Mouse (Mus musculus): ENCODE data around the gene Nphp3. TPM values are rescaled to one million over a fixed set of nuclear protein-coding genes. Genes with fewer than 3 reads are reported as not detected.

Gene Nphp3
- 0.01 TPM in 1 of 2 replicates, not detected in the other for polyA plus RNA-seq (2012)

DNA sequence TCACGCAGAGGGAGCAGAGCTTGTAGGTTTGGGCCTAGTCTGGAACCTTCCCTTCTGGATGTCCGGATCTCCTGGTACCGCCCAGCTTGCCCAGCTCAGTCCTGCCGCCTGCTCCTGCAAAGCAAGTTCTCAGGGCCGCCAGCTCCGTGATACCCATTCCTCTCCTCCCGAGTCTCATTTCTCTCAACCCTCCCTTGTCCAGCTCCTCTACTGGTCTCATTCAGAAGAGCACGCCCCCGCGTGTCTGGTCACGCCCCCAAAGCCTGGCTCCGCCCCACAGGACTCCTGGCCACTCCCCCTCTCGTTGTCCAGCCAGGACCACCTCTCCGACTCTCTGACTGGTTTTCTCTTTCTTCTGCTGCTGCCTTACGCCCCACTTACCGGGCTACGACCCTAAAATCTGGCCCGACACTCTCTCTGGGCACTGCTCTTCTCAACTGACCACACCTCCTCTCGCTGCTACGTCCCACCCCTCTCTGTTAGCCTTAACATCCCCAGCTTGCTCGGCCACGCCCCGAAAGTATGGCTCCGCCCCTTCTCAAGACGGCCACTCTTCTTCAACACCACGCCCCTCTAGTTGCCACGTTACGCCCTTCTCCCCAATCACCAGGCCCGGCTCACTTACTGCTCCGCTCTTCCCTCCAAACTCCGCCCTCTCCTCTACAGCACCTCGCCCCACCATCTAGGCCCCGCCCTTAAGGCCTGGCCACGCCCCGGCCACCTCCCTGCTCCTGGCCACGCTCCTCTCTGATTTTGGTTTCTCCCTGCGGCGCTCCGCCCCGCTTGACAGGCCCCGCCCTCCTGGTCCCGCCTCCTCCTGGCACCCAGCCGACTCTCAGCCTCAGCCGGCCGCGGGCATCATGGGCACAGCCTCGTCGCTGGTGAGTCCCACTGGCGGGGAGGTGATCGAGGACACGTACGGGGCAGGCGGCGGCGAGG, at the start of gene Nphp3:
Gene Nphp3 (plus strand): TSS at position 624 of the 939 bp plus-strand sequence.
- peaks cover 23% of the 10 kb centered on the region for H3K27me3 ChIP-seq (ENCODE audit: control insufficient read depth)
- H3K36me3 ChIP-seq (ENCODE audit: control insufficient read depth) = no peaks in the 10 kb centered on the region
- peaks cover 15% of the 10 kb centered on the region for H3K4me1 ChIP-seq (ENCODE audit: control insufficient read depth)
- peak within 1 kb of the TSS; percentile 62 for H3K4me3 ChIP-seq (replicated peaks)
- H3K9me3 ChIP-seq (ENCODE audit: control insufficient read depth, low read length) = peaks cover 9% of the 10 kb centered on the region
- TF ChIP-seq GATA1 (IDR thresholded peaks at IDR 0.05; ENCODE audit: low read length) (no peak), TAL1 (IDR thresholded peaks at IDR 0.05; ENCODE audit: low read length) (no peak)

DNA sequence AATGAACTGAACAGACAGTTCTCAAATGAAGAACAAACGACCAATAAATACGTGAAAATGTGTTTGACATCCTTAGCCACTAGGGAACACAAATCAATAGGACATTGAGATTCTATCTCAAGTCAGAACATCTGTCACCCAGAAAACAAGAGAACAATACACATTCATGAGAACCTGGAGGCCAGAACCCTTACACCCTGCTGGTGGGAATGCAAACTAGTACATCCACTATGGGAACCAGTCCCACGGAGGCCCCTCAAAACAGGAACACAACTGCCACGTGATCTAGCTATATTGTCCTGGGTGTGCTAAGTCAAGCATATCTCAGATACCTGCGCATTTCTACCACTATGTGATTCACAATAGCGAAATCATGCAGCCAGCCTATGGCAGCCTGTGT, 43.6 kb upstream of the Nphp3 start:
- H3K36me3 ChIP-seq (ENCODE audit: control insufficient read depth) = no peaks in the 10 kb centered on the region
- peaks cover 3% of the 10 kb centered on the region; the same call in 1 of the 2 replicates for H3K9me3 ChIP-seq (ENCODE audit: control insufficient read depth, low read length)
- no peaks in the 10 kb centered on the region for H3K27me3 ChIP-seq (ENCODE audit: control insufficient read depth)
- TF ChIP-seq TAL1 (IDR thresholded peaks at IDR 0.05; ENCODE audit: low read length) = no peak
- TF ChIP-seq GATA1 (IDR thresholded peaks at IDR 0.05; ENCODE audit: low read length) = no peak
- no peak overlapping the region for H3K4me3 ChIP-seq (replicated peaks)
- H3K4me1 ChIP-seq (ENCODE audit: control insufficient read depth) = no peaks in the 10 kb centered on the region

DNA sequence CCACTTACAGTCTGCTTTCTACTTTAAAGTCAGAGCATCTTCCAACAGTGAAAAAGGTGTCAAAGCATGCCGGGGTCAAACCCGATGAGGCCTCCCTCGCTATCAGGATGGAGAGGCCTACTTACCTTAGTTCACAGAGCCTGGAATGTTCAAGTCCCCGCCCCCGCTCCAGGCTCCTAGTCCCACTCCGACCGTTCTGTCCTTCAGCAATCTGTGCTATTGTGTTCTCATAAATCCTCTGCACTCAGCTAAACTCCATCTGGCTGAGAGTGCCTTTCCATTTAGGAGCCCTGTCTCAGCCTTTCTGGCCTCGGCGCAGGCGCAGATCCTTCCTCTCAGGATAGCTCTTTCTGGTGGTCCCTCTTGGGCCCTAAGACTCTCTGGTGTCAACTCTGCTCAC, 42.4 kb upstream of the Nphp3 start:
- H3K36me3 ChIP-seq (ENCODE audit: control insufficient read depth) = no peaks in the 10 kb centered on the region
- no peaks in the 10 kb centered on the region for H3K27me3 ChIP-seq (ENCODE audit: control insufficient read depth)
- H3K4me1 ChIP-seq (ENCODE audit: control insufficient read depth) = no peaks in the 10 kb centered on the region
- peaks cover 3% of the 10 kb centered on the region; the same call in 1 of the 2 replicates for H3K9me3 ChIP-seq (ENCODE audit: control insufficient read depth, low read length)
- TF ChIP-seq GATA1 (IDR thresholded peaks at IDR 0.05; ENCODE audit: low read length) = no peak
- TF ChIP-seq TAL1 (IDR thresholded peaks at IDR 0.05; ENCODE audit: low read length) = no peak
- no peak overlapping the region for H3K4me3 ChIP-seq (replicated peaks)

DNA sequence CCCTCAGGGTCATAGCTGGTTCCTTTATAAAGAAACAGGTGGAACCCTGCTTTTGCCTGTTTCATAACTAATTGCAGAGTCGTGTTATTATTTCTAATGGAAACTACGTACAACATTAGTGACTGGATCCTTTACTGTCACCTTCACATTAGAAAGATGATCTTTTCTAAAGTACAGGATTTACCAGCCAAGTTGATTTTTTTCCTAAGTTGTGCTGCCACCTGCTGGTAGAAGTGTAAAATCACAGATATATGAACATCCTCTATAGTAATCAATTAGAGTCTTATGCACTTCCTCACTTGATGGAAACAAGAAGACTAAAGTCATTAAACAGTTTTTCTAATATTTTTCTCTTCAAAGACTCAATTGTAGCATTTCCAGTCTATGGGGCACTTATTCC, 5.8 kb upstream of the Nphp3 start:
- Histone ChIP-seq H3K27me3 (ENCODE audit: control insufficient read depth) (no peaks in the 10 kb centered on the region), H3K9me3 (ENCODE audit: control insufficient read depth, low read length) (no peaks in the 10 kb centered on the region), H3K4me3 (replicated peaks) (no peak overlapping the region), H3K4me1 (ENCODE audit: control insufficient read depth) (no peaks in the 10 kb centered on the region), H3K36me3 (ENCODE audit: control insufficient read depth) (no peaks in the 10 kb centered on the region)
- TF ChIP-seq GATA1 (IDR thresholded peaks at IDR 0.05; ENCODE audit: low read length) (no peak), TAL1 (IDR thresholded peaks at IDR 0.05; ENCODE audit: low read length) (no peak)

DNA sequence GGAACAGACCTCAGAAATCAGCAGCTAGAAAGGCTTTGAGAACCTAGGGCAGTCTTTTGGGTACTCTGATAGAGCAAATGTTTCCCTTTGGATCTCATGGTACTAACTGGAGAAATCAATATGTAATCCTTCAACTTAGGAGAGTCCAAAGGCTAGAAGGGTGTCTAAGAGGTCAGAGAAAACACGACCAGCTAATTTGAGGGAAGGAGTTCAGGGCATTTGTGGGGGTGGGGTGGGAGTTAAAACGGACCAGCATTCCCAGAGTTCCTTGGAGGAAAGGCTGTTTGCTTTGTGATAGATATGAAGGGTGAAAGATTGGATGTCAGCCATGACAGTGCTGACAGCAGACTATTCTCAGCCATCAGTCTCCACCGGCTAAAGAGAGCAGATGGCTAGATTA, 1.7 kb upstream of the Nphp3 start:
- peaks cover 23% of the 10 kb centered on the region for H3K27me3 ChIP-seq (ENCODE audit: control insufficient read depth)
- peaks cover 9% of the 10 kb centered on the region for H3K9me3 ChIP-seq (ENCODE audit: control insufficient read depth, low read length)
- no peaks in the 10 kb centered on the region for H3K36me3 ChIP-seq (ENCODE audit: control insufficient read depth)
- H3K4me3 ChIP-seq (replicated peaks) = no peak overlapping the region
- no peak for TF ChIP-seq TAL1 (IDR thresholded peaks at IDR 0.05; ENCODE audit: low read length)
- no peak for TF ChIP-seq GATA1 (IDR thresholded peaks at IDR 0.05; ENCODE audit: low read length)
- H3K4me1 ChIP-seq (ENCODE audit: control insufficient read depth) = peaks cover 15% of the 10 kb centered on the region

DNA sequence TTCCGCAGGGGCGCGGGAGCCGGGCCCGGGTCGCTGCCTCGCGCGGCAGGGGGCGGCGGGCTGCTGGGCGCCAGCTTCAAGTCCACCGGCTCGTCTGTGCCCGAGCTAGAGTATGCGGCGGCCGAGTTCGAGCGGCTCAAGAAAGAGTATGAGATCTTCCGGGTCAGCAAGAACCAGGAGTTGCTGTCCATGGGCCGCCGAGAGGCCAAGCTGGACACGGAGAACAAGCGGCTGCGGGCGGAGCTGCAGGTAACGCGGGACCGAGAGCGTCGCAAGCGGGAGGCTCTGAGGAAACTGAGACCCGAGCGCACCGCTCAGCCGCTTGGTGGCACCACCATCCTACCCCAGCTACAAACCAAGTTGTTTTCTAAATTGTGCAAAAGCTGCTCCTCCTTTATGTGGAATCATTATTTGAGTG, 578 bp downstream of the Nphp3 start:
- peak overlapping the region; percentile 62 for H3K4me3 ChIP-seq (replicated peaks)
- H3K36me3 ChIP-seq (ENCODE audit: control insufficient read depth) = no peaks in the 10 kb centered on the region

DNA sequence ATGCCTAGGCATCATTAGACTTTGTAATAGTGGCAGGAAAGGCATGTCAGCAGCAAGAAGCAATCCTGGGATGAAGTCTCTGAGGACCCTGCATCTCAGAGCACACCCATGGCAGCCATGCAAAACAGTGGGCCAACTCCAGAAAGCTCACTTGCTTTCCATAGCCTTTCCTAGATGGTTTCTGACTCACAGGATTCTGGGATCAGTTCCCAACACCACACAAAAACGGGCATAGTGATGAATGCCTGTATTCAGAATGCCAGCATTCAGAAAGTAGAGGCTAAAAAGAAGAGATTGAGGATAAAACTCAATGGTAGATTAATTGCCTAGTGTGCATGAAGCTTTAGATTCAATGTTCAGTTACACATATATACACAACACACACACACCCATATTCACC, 12.2 kb downstream of the Nphp3 start:
- Histone ChIP-seq H3K4me1 (ENCODE audit: control insufficient read depth) (no peaks in the 10 kb centered on the region), H3K9me3 (ENCODE audit: control insufficient read depth, low read length) (0 out of 2 replicates have a peak, but pooled peaks cover 2% of the 10 kb centered on the region), H3K4me3 (replicated peaks) (no peak overlapping the region), H3K36me3 (ENCODE audit: control insufficient read depth) (no peaks in the 10 kb centered on the region; the same call in 1 of the 2 replicates), H3K27me3 (ENCODE audit: control insufficient read depth) (no peaks in the 10 kb centered on the region)
- TF ChIP-seq GATA1 (IDR thresholded peaks at IDR 0.05; ENCODE audit: low read length) (no peak), TAL1 (IDR thresholded peaks at IDR 0.05; ENCODE audit: low read length) (no peak)

More for the DNA sequence above, 578 bp downstream of the Nphp3 start:
- TF ChIP-seq TAL1 (IDR thresholded peaks at IDR 0.05; ENCODE audit: low read length) (no peak), GATA1 (IDR thresholded peaks at IDR 0.05; ENCODE audit: low read length) (no peak)
- H3K4me1 ChIP-seq (ENCODE audit: control insufficient read depth) = peaks cover 15% of the 10 kb centered on the region
- H3K9me3 ChIP-seq (ENCODE audit: control insufficient read depth, low read length) = peaks cover 9% of the 10 kb centered on the region
- H3K27me3 ChIP-seq (ENCODE audit: control insufficient read depth) = peaks cover 23% of the 10 kb centered on the region

DNA sequence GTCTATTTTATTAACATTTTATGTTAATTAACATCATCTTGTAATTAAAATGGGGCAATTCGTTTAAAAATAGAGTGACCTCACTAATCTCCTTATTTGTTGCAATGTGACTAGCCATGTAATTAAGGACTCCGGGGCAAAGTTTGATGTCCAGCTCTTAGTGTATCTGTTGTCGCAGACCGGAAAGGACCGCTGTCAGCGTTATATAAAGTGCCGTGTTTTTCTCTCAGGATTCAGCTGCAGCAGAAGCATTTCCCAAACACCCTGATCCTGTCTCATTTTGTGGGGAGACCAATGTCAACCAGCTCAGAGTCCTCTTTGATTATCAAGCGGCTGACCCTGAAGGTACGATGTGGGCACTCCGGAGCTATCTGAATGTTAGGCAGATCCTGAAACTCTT, 18.7 kb downstream of the Nphp3 start:
- no peak for TF ChIP-seq TAL1 (IDR thresholded peaks at IDR 0.05; ENCODE audit: low read length)
- no peak for TF ChIP-seq GATA1 (IDR thresholded peaks at IDR 0.05; ENCODE audit: low read length)
- H3K9me3 ChIP-seq (ENCODE audit: control insufficient read depth, low read length) = peaks cover 6% of the 10 kb centered on the region; the same call in 1 of the 2 replicates
- H3K27me3 ChIP-seq (ENCODE audit: control insufficient read depth) = no peaks in the 10 kb centered on the region
- no peaks in the 10 kb centered on the region; the same call in 1 of the 2 replicates for H3K36me3 ChIP-seq (ENCODE audit: control insufficient read depth)
- H3K4me1 ChIP-seq (ENCODE audit: control insufficient read depth) = no peaks in the 10 kb centered on the region
- no peak overlapping the region for H3K4me3 ChIP-seq (replicated peaks)

DNA sequence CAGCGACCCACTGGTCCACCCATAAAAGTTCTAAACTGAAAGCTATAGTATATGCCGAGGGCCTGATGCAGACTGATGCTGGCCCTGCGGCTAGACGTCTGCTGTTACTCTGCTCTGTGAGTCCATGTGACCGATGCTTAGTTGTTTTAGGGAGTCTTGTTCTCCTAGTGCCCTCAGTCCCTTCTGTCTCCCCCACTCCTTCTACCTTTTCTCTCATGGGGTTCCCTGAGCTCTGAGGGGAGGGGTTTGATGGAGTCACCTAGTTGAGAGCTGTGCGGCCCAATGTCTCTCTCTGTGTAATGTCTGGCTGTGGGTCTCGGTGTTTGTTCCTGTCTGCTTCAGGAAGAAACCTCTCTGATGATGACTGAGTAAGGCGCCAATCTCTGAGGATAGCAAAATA, 24.8 kb downstream of the Nphp3 start:
- Histone ChIP-seq H3K4me3 (replicated peaks) (no peak overlapping the region), H3K4me1 (ENCODE audit: control insufficient read depth) (no peaks in the 10 kb centered on the region), H3K9me3 (ENCODE audit: control insufficient read depth, low read length) (peaks cover 4% of the 10 kb centered on the region; the same call in 1 of the 2 replicates), H3K27me3 (ENCODE audit: control insufficient read depth) (no peaks in the 10 kb centered on the region), H3K36me3 (ENCODE audit: control insufficient read depth) (no peaks in the 10 kb centered on the region; the same call in 1 of the 2 replicates)
- no peak for TF ChIP-seq GATA1 (IDR thresholded peaks at IDR 0.05; ENCODE audit: low read length)
- no peak for TF ChIP-seq TAL1 (IDR thresholded peaks at IDR 0.05; ENCODE audit: low read length)

Data from erythroblast, embryonic 14.5 days (primary cell).